Mouse (Mus musculus): ENCODE measurements around the gene Tcf3. TPM values are rescaled to one million over a fixed set of nuclear protein-coding genes. Genes with fewer than 3 reads are reported as not detected.

The Tcf3 gene
- polyA plus RNA-seq, 1 experiment from 2014 or later: 41.9 TPM

DNA sequence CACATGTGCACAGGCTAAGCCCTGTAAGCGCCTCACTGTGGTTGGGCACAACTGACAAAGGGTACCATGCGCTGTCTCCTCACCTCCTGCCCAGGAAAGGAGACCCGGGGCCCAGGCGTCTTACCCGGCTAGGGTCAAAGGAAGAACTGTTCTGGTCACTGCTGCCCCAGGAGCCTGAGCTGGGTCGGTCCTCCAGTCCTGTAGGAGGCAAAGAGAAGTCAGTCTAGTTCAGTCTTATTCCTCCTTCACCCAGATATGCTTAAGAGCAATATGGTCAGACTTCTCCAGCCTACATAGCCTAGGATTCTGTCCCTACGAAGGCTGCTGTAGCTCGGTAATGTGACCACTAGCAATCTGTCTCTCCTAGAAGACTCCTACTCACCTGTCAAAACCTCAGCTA lies 12.2 kb downstream of the Tcf3 start:
- Histone ChIP-seq H3K27ac (ENCODE audit: low read length) (no peak overlapping the region), H3K9ac (ENCODE audit: low read length) (no peak overlapping the region), H3K9me3 (replicated peaks; ENCODE audit: control insufficient read depth, low read length) (peaks cover 5% of the 10 kb centered on the region), H3K4me1 (ENCODE audit: control insufficient read depth, insufficient read depth, low read length) (peaks cover 14% of the 10 kb centered on the region), H3K4me2 (ENCODE audit: low read depth, low read length) (no peak overlapping the region), H3K4me3 (ENCODE audit: low read length) (no peak overlapping the region), H3K36me3 (ENCODE audit: control insufficient read depth, insufficient read depth) (peaks cover 65% of the 10 kb centered on the region), H3K27me3 (ENCODE audit: control insufficient read depth, insufficient read depth, low read length) (no peaks in the 10 kb centered on the region)
- 89% methylated on average over 8 of the region's 8 CpGs for WGBS
- no peak for ATAC-seq (replicated peaks; ENCODE audit: extremely low read depth, insufficient read depth, low FRiP score)

DNA sequence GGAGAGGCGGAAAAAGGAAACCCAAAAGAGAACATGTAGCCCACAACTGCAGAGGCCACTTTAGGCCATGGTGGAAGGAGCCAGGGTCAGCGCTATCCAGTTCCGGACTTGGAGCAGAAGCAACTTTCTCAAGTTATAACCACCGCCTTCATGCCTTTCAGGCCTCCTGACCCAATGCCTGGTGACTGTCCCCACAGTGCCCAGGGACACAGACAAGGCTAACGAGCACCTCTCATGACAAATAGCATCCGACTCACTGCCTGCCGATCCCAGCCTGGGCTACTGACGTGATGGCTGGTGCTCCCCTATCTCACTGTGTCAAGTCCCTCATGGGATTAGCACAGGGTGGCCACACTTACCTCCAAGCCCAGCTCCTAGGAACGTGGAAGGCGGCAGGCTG lies 12.7 kb downstream of the Tcf3 start:
- WGBS: 94% methylated on average over 10 of the region's 10 CpGs
- Histone ChIP-seq H3K27ac (ENCODE audit: low read length) (no peak overlapping the region), H3K4me1 (ENCODE audit: control insufficient read depth, insufficient read depth, low read length) (peaks cover 14% of the 10 kb centered on the region), H3K36me3 (ENCODE audit: control insufficient read depth, insufficient read depth) (peaks cover 65% of the 10 kb centered on the region), H3K9ac (ENCODE audit: low read length) (no peak overlapping the region), H3K27me3 (ENCODE audit: control insufficient read depth, insufficient read depth, low read length) (no peaks in the 10 kb centered on the region), H3K9me3 (replicated peaks; ENCODE audit: control insufficient read depth, low read length) (peaks cover 5% of the 10 kb centered on the region), H3K4me2 (ENCODE audit: low read depth, low read length) (no peak overlapping the region), H3K4me3 (ENCODE audit: low read length) (no peak overlapping the region)
- ATAC-seq (replicated peaks; ENCODE audit: extremely low read depth, insufficient read depth, low FRiP score): no peak

DNA sequence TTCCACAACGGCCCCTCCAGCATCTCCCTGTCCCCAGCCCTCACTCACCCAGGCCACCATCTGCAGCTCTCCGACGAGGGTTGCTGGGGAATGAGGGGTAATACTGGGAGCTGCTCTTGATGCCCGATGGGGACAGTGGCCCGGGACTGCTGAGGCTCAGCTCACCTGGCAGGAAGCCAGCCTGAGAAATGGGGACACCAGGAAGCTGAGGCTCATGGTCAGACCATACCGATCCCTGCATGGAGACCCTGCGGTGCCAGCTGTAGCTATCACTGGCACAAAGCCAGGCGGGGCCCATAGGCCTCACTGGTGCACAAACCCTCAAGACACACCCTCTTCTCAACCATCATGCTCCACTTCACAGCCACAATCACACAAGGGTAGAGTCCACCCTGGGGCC lies 14.0 kb downstream of the Tcf3 start:
- Histone ChIP-seq H3K4me2 (ENCODE audit: low read depth, low read length) (no peak overlapping the region), H3K9me3 (replicated peaks; ENCODE audit: control insufficient read depth, low read length) (no peaks in the 10 kb centered on the region), H3K4me1 (ENCODE audit: control insufficient read depth, insufficient read depth, low read length) (peaks cover 14% of the 10 kb centered on the region), H3K4me3 (ENCODE audit: low read length) (no peak overlapping the region), H3K27me3 (ENCODE audit: control insufficient read depth, insufficient read depth, low read length) (no peaks in the 10 kb centered on the region), H3K9ac (ENCODE audit: low read length) (no peak overlapping the region), H3K36me3 (ENCODE audit: control insufficient read depth, insufficient read depth) (peaks cover 63% of the 10 kb centered on the region), H3K27ac (ENCODE audit: low read length) (no peak overlapping the region)
- no peak for ATAC-seq (replicated peaks; ENCODE audit: extremely low read depth, insufficient read depth, low FRiP score)
- WGBS: 64% methylated on average over 8 of the region's 8 CpGs

DNA sequence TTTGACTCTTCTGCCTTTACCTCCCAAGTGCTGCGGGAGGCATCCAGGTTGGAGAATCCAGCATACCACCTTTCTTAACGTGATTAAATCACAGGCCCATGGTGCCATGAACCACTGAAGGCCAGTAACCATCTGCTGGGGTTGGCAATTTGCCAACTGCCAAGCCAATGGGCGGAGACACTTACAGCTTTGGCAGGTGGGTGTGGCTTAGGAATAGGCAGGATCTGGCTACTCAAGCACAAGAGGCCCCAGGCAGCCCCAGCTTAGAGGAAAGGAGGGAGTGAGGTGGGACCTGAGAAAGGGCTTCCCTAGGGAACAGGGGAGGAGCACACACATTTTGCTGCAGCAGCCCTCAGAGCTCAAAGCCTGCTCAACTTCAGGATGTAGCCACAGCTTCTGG lies 15.1 kb downstream of the Tcf3 start:
- 61% methylated on average over 3 of the region's 3 CpGs for WGBS
- Histone ChIP-seq H3K27ac (ENCODE audit: low read length) (no peak overlapping the region), H3K4me1 (ENCODE audit: control insufficient read depth, insufficient read depth, low read length) (peaks cover 14% of the 10 kb centered on the region), H3K4me3 (ENCODE audit: low read length) (no peak overlapping the region), H3K27me3 (ENCODE audit: control insufficient read depth, insufficient read depth, low read length) (no peaks in the 10 kb centered on the region), H3K4me2 (ENCODE audit: low read depth, low read length) (no peak overlapping the region), H3K9me3 (replicated peaks; ENCODE audit: control insufficient read depth, low read length) (no peaks in the 10 kb centered on the region), H3K9ac (ENCODE audit: low read length) (no peak overlapping the region), H3K36me3 (ENCODE audit: control insufficient read depth, insufficient read depth) (peaks cover 62% of the 10 kb centered on the region)
- ATAC-seq (replicated peaks; ENCODE audit: extremely low read depth, insufficient read depth, low FRiP score): no peak

GRCm38 (mm10) chr10:80417841-80418240 lies 15.6 kb downstream of the Tcf3 start:
- no peaks in the 10 kb centered on the region for H3K9me3 ChIP-seq (replicated peaks; ENCODE audit: control insufficient read depth, low read length)
- 96% methylated on average over 1 of the region's 1 CpGs for WGBS
- peaks cover 65% of the 10 kb centered on the region for H3K36me3 ChIP-seq (ENCODE audit: control insufficient read depth, insufficient read depth)
- H3K4me1 ChIP-seq (ENCODE audit: control insufficient read depth, insufficient read depth, low read length): peaks cover 17% of the 10 kb centered on the region
- no peak for ATAC-seq (replicated peaks; ENCODE audit: extremely low read depth, insufficient read depth, low FRiP score)
- no peak overlapping the region for H3K27ac ChIP-seq (ENCODE audit: low read length)
- no peak overlapping the region for H3K4me3 ChIP-seq (ENCODE audit: low read length)
- no peaks in the 10 kb centered on the region for H3K27me3 ChIP-seq (ENCODE audit: control insufficient read depth, insufficient read depth, low read length)
- H3K4me2 ChIP-seq (ENCODE audit: low read depth, low read length): no peak overlapping the region
- H3K9ac ChIP-seq (ENCODE audit: low read length): no peak overlapping the region

GRCm38 (mm10) chr10:80417371-80417770 lies 16.1 kb downstream of the Tcf3 start:
- H3K9ac ChIP-seq (ENCODE audit: low read length): no peak overlapping the region
- H3K27me3 ChIP-seq (ENCODE audit: control insufficient read depth, insufficient read depth, low read length): no peaks in the 10 kb centered on the region
- H3K4me1 ChIP-seq (ENCODE audit: control insufficient read depth, insufficient read depth, low read length): peaks cover 18% of the 10 kb centered on the region
- H3K9me3 ChIP-seq (replicated peaks; ENCODE audit: control insufficient read depth, low read length): no peaks in the 10 kb centered on the region
- WGBS: 93% methylated on average over 10 of the region's 10 CpGs
- H3K4me3 ChIP-seq (ENCODE audit: low read length): no peak overlapping the region
- no peak for ATAC-seq (replicated peaks; ENCODE audit: extremely low read depth, insufficient read depth, low FRiP score)
- H3K36me3 ChIP-seq (ENCODE audit: control insufficient read depth, insufficient read depth): peaks cover 69% of the 10 kb centered on the region
- no peak overlapping the region for H3K27ac ChIP-seq (ENCODE audit: low read length)
- H3K4me2 ChIP-seq (ENCODE audit: low read depth, low read length): no peak overlapping the region

- Histone ChIP-seq H3K9me3 (replicated peaks; ENCODE audit: control insufficient read depth, low read length) (no peaks in the 10 kb centered on the region), H3K9ac (ENCODE audit: low read length) (no peak overlapping the region), H3K4me3 (ENCODE audit: low read length) (no peak overlapping the region), H3K27me3 (ENCODE audit: control insufficient read depth, insufficient read depth, low read length) (no peaks in the 10 kb centered on the region), H3K4me1 (ENCODE audit: control insufficient read depth, insufficient read depth, low read length) (peaks cover 18% of the 10 kb centered on the region), H3K27ac (ENCODE audit: low read length) (no peak overlapping the region), H3K36me3 (ENCODE audit: control insufficient read depth, insufficient read depth) (peaks cover 70% of the 10 kb centered on the region), H3K4me2 (ENCODE audit: low read depth, low read length) (no peak overlapping the region)
- 90% methylated on average over 7 of the region's 7 CpGs for WGBS
- no peak for ATAC-seq (replicated peaks; ENCODE audit: extremely low read depth, insufficient read depth, low FRiP score)
These were observed 17.9 kb downstream of the Tcf3 start for GRCm38 (mm10) chr10:80415566-80415965.

GRCm38 (mm10) chr10:80412656-80413541 lies 20.5 kb downstream of the Tcf3 start:
- 83% methylated on average over 44 of the region's 44 CpGs for WGBS
- no peak overlapping the region for H3K4me3 ChIP-seq (ENCODE audit: low read length)
- peak; percentile 43 for ATAC-seq (replicated peaks; ENCODE audit: extremely low read depth, insufficient read depth, low FRiP score)
- no peaks in the 10 kb centered on the region for H3K27me3 ChIP-seq (ENCODE audit: control insufficient read depth, insufficient read depth, low read length)
- H3K4me2 ChIP-seq (ENCODE audit: low read depth, low read length): no peak overlapping the region
- no peak overlapping the region for H3K9ac ChIP-seq (ENCODE audit: low read length)
- H3K27ac ChIP-seq (ENCODE audit: low read length): peak overlapping the region; percentile 70
- 0 out of 2 replicates have a peak, but pooled peaks cover 4% of the 10 kb centered on the region for H3K4me1 ChIP-seq (ENCODE audit: control insufficient read depth, insufficient read depth, low read length)
- H3K36me3 ChIP-seq (ENCODE audit: control insufficient read depth, insufficient read depth): peaks cover 59% of the 10 kb centered on the region
- H3K9me3 ChIP-seq (replicated peaks; ENCODE audit: control insufficient read depth, low read length): no peaks in the 10 kb centered on the region

DNA sequence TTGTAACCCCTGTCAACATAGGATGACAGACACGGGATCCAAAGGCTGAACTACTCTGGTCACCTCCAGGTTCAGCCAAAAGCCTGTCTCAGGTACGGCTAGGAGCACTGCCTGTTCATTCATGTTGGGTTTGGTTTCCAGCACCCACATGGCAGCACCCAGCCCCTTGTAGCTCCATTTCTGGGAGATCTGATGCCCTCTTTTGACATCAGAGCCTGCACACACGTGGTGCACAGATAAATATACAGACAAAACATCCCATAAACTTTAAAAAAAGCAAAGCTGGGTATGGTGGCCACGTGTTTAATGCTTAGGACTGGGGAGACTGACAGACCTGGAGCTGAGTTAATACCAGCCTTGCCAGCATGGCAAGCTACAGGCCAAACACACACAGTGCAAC lies 25.5 kb downstream of the Tcf3 start:
- no peak overlapping the region for H3K4me2 ChIP-seq (ENCODE audit: low read depth, low read length)
- H3K27me3 ChIP-seq (ENCODE audit: control insufficient read depth, insufficient read depth, low read length): no peaks in the 10 kb centered on the region
- peaks cover 29% of the 10 kb centered on the region for H3K4me1 ChIP-seq (ENCODE audit: control insufficient read depth, insufficient read depth, low read length)
- no peak overlapping the region for H3K9ac ChIP-seq (ENCODE audit: low read length)
- no peaks in the 10 kb centered on the region for H3K9me3 ChIP-seq (replicated peaks; ENCODE audit: control insufficient read depth, low read length)
- 40% methylated on average over 4 of the region's 4 CpGs for WGBS
- H3K27ac ChIP-seq (ENCODE audit: low read length): no peak overlapping the region
- H3K4me3 ChIP-seq (ENCODE audit: low read length): no peak overlapping the region
- peaks cover 37% of the 10 kb centered on the region for H3K36me3 ChIP-seq (ENCODE audit: control insufficient read depth, insufficient read depth)
- ATAC-seq (replicated peaks; ENCODE audit: extremely low read depth, insufficient read depth, low FRiP score): no peak
